Mouse (Mus musculus): ENCODE data around the gene Tusc1.
A peak's percentile ranks its signal among the peaks of the same experiment; 100 is the strongest.

The Tusc1 gene

DNA sequence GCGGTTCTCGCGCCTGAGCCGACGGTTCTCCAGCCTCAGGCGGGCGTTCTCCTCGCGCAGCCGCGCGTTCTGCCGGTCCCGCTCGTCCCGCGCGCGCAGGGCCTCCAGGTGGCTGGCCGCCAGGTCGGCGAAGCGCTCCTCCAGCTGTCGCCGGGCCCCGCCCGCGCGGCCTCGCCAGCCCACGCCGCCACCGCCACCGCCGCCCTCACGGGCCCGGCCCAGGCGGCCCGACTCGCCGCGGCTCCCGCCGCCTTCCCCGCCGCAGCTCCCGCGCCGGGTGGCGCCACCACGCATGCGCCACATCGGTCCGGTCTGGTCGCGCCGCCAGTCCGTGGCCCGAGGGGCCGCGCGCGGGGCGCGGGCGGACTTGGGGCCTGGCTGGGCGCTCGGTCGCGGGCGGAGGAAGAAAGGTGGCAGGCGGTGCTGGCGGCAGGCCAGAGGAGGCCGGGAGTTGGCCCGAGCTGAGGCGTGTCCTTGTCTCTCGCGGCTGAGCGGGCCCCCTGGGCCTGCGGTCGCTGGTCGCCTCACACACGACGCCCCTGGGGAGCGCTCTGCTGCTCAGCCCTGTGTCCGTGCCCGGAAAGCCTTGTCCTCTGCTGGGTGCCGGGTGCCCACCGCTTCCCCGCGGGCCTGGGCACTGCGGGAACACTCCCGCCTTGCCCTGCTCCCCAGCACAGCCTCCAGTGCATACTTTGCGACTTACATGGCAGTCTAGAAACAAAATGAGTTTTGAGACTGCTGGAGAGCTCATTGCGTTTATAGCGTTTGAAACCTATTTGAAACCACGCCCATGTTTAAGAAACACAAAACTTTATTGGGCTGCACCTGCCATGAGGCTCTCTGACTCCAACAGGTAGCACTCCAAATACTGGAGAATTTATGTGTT lies at the start of gene Tusc1:
Gene Tusc1 (minus strand): TSS at position 394 of the 886 bp plus-strand sequence.
- peak; percentile 67 for DNase-seq (ENCODE audit: low read depth, low spot score)

- DNase-seq (ENCODE audit: low read depth, low spot score): peak; percentile 58
Measured at GRCm38 (mm10) chr4:93352930-93353329, 17.6 kb upstream of the Tusc1 start.

DNA sequence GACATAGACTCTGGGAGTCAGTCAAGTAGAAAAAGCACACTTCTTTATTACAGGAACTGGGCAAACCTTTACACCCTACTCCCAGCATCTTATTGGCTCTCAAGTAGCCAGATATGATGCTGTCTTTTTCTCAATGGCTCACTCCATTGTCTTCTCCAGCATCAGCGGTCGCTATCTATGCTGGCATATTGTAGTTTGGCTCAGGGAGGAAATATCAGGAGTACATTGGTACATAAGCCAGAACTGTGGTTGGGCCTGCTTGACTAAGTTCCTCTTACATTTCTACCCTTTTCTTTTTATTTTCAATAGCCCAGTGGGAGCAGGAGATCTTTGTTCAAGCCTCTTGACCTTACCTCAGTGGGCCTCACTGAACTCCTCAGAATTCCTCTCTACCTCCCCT lies 9.0 kb upstream of the Tusc1 start:
- DNase-seq (ENCODE audit: low read depth, low spot score): no peak

GRCm38 (mm10) chr4:93341568-93341967 lies 6.3 kb upstream of the Tusc1 start:
- no peak for DNase-seq (ENCODE audit: low read depth, low spot score)

DNA sequence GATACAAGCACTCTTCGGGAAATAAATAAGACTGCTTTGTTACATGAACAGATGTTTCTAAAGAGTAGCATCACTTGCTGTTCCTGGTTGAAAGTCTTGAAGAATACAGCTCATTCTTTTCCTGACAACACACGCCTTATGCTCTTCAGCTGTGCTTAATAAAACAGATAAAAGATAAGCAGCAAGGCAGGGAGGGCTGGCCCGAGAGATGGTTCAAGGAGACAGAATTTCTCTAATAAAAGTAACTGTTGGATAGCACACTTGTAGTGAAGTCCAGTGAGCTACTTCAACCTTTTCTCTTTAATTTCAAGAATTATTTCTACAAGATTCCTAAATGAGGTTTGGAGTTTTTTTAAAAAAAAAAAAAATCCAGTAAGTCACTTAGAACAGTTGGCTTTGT lies 2.7 kb upstream of the Tusc1 start:
- DNase-seq (ENCODE audit: low read depth, low spot score): no peak

DNA sequence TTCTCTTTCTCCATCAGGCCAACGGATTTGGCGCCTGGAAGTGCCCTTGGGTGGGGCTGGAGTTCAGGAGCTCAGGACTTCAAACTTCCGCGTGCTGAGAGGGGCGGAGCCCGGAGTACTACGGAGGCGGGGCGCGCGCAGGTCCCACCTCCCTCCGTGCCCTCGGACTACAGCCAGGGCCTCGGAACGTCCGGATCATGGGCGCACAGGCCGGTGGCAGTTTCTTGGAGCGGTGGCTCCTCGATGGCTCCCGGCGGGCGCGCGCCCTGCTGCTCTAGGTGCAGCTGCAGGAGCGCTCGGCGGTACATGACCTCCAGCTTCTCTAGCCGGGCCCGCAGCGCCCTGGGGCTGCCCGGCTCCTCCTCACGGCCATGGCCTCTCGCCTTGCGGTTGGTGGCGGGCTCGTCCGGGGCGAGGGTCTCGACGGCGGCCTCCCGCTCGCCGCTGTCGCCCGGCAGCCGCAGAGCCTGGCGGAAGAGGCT lies 634 bp downstream of the Tusc1 start:
- peak; percentile 83 for DNase-seq (ENCODE audit: low read depth, low spot score)

DNA sequence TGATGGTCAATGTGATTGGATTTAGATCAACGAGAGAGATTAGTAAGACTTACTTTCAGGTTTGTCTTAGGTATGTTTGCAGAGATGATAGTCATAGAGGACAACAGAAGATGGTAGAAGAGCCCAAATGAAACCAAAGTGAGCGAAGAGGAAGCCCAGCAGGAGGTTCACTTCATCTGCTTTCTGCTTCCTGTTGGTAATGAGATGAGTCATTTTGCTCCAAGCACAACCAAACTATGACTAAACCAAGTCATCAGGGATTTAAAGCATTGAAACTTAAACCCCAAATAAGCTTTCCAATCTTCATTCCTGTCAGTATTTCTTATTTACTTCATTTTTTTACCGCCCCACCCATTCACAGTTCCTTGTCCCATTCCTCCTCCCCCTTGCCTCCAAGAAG lies 27.8 kb downstream of the Tusc1 start:
- DNase-seq (ENCODE audit: low read depth, low spot score): peak; percentile 61

DNA sequence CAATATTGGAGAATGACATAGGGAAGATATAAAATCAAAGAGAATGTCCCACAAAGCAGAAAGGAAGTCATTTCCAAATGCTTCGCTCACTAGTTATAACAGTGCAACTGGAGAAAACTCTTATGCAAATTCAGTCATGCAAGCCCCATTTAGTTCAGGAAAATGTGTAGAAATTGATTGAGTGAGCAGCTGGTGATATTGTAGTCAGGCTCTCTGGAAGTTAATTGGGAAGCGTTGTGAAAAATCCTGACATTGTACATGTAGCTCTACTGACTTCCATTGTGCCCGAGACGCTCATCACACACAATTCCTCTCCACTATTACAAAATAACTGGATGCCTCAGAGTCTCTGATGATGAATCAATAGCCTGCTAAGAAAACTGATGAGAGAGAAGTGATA lies 49.2 kb downstream of the Tusc1 start:
- no peak for DNase-seq (ENCODE audit: low read depth, low spot score)

Measured in 3T3-L1 (cell line).